Mouse (Mus musculus): ENCODE measurements around the gene Olfr1269.

The Olfr1269 gene

GRCm38 (mm10) chr2:90121312-90121711 is at the start of gene Olfr1269:
Gene Olfr1269 (minus strand): TSS chr2:90121412.
- no peak for DNase-seq (ENCODE audit: extremely low spot score, low spot score)

DNA sequence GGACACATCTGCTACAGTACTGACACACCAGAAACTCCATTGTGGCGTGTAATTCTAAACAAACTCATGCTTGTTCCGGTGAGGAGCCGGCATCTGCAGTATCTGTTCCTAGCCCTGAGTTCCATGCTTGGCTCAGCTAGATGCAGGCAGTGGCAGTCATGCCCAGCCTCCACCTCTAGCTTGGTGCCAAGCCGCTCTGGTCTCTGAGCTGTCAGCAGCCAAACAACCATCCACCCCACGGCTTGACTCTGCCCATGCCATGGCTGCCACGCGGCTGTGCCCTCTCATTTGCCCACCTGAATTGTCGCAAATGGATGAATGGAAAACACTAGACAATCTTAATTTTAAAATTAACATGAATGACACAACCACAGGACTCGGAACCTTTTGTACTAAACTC is 32.7 kb upstream of the Olfr1269 start:
- DNase-seq (ENCODE audit: extremely low spot score, low spot score): no peak

DNA sequence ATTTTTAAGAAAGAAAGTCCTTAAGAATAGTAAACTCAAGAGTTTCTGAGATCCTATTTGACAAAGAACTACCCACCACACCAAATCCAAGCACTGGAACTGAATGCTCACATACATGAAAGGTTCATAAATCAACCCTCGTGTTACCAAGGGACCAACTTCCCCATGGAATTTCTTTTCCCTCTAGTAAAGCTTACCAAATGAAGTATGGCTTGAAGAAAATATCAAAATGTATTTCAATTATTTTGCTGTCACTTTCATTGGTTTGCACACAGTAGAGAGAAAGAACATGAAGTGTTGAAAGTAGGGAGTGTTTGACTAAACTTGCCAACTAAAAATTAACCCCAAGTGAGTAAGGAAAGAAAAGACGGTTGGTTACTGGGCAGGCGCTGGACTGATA is 31.8 kb upstream of the Olfr1269 start, which contains the start of gene Olfr1270:
Gene Olfr1270, minus strand, starts transcription at position 101 of the 400 bp plus-strand sequence.
- DNase-seq (ENCODE audit: extremely low spot score, low spot score): no peak

- DNase-seq (ENCODE audit: extremely low spot score, low spot score): no peak
Observed at GRCm38 (mm10) chr2:90142196-90142595, 21.0 kb upstream of the Olfr1269 start, which contains the start of gene Olfr32. Gene Olfr32 (minus strand): TSS chr2:90142296.

- DNase-seq (ENCODE audit: extremely low spot score, low spot score): no peak
Observed at GRCm38 (mm10) chr2:90070065-90070464, 51.1 kb downstream of the Olfr1269 start.

All from neural tube, embryonic 10.5 days (tissue).